Mouse (Mus musculus): ENCODE results near the gene Cd244a. TPM values are rescaled to one million over a fixed set of nuclear protein-coding genes. Genes with fewer than 3 reads are reported as not detected.

Gene Cd244a
- polyA plus RNA-seq, 1 experiment = not detected

DNA sequence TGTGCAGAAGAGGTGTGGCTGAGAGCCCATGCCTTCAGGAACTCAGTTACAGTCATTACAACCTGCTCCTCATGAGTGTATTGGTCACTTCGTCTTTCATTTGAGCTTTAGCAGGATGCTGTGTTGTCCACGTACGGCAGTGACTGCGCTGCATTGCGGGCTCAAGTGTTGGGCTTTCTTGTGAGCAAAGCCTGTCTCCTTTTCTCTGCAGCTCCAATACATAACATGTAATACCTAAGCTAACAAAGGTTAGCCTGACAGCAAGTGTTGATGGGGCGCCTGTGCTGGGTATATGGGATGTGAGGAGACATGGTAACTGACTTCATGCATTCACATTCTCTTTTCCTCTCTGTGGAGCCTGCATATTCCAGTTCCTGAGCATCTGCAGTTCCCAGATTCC lies 61.1 kb downstream of the Cd244a start:
- TF ChIP-seq GATA1 (IDR thresholded peaks at IDR 0.05; ENCODE audit: low read length) = no peak

DNA sequence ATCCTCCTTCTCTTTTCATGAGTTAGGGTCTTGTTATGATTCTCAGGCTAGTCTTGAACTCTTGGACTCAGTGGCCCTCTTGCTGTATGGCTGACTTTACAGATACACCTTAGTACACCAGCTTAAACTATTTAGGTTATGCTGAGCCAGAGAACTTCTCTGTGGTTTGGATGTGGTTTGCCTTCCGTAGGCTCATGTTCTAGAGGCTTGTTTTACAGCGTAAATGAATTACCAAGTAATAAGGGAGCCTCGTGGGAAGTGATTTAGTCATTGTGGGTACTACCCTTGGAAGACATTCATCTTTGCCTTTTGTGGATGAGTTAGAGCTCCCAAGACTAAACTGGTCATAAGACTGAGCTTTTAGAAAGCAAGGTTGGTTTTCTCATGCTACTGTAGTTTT lies 68.8 kb downstream of the Cd244a start:
- no peak for TF ChIP-seq GATA1 (IDR thresholded peaks at IDR 0.05; ENCODE audit: low read length)

- no peak for TF ChIP-seq GATA1 (IDR thresholded peaks at IDR 0.05; ENCODE audit: low read length)
These were observed 70.2 kb downstream of the Cd244a start for GRCm38 (mm10) chr1:171629168-171629567.

DNA sequence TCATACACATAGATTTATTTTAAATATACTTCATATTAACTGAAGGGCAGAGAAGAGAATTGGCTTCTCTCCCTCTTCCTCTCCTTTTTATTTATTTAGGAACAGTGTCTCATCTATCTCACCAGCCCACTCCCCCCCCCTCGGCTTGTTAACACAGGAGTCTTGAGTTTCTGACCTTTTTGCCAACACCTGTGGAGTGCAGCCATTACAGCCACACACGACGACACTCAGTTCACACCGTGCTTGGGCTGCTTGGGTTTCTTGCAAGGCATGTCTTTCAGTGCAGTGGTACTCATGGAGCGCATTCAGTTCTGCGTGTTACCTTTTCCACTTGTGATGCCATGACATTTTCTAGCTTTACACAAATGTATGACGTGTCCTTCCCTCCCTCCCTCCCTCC lies 71.0 kb downstream of the Cd244a start:
- no peak for TF ChIP-seq GATA1 (IDR thresholded peaks at IDR 0.05; ENCODE audit: low read length)

GRCm38 (mm10) chr1:171630912-171631311 lies 71.9 kb downstream of the Cd244a start:
- no peak for TF ChIP-seq GATA1 (IDR thresholded peaks at IDR 0.05; ENCODE audit: low read length)

- no peak for TF ChIP-seq GATA1 (IDR thresholded peaks at IDR 0.05; ENCODE audit: low read length)
These were observed 72.5 kb downstream of the Cd244a start for GRCm38 (mm10) chr1:171631447-171631846.

DNA sequence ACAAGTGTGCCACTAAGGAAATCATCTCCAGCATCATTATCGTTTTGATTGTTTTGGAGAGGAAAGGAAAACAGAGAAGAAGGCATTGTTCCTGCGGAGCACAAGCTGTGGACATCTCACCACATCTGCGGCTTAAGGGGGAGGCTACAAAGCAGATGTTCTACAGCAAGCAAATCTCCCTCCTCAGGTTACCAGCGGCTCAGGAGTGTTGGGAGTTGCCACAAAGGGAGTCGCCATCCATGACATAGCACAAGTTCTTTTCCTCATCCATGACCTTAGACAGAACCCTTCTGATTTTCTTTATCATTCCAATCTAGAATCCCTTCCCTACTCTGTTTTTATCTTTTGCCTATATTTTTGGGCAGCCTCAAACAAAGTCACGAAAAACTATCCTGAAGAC lies 76.7 kb downstream of the Cd244a start:
- TF ChIP-seq GATA1 (IDR thresholded peaks at IDR 0.05; ENCODE audit: low read length) = no peak

GRCm38 (mm10) chr1:171637101-171637500 lies 78.1 kb downstream of the Cd244a start:
- TF ChIP-seq GATA1 (IDR thresholded peaks at IDR 0.05; ENCODE audit: low read length) = no peak

DNA sequence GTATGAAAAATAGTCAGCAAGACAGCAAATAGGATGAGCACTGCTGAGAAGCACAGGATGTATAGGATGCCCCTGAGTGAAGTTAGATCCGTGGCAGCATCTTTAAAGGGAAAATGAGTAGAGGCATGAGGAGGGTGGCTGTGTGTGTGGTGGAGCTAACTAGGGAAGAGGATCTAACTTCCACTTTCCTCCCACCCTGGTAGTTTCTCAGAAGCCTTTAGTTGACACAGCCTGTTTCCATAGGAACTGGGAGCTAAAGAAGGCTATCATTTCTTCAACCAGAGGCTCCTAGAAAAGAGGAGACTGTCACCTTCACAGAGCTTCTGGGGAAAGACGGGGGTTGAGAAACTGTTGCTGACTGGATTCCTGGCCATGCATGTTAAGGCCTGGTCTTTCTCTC lies 79.7 kb downstream of the Cd244a start:
- no peak for TF ChIP-seq GATA1 (IDR thresholded peaks at IDR 0.05; ENCODE audit: low read length)

DNA sequence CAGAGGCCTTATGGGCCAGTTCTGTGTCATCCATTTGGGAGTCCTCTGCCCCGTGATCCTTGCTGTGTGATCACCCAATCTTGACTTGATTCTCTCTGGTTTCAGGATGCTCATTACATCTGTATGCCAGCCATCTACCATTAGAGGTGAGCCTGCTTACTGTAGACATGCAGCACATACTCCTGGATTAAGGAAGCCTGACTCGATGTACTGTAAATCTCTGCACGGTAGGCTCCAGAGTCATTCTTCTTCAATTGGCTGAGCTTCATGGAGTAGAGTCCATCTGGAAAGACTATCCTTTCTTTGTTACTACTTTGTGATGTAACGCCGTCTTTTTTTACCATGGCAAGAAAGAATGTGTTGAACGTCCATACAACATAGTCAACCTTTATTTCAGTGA lies 81.8 kb downstream of the Cd244a start:
- TF ChIP-seq GATA1 (IDR thresholded peaks at IDR 0.05; ENCODE audit: low read length) = no peak

DNA sequence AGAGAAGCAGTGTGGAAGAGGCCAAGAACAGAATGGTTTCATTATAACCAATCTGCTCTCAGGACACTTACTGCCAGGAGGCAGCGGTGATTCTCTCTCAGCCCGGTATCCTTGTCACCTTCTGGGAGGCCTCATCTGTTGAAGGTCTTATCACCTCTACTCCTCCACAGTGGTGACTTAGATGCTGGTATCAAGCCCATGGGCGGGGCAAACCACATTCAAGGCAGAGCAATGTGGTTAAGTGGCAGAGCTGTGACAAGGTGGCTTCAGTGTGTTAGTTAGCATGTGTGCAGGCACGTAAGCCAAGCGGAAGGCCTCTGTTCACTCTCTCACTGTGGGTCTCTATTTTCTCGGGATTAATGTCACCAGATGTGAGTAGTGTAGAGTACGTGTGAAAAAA lies 84.6 kb downstream of the Cd244a start:
- TF ChIP-seq GATA1 (IDR thresholded peaks at IDR 0.05; ENCODE audit: low read length) = peak; percentile 67

DNA sequence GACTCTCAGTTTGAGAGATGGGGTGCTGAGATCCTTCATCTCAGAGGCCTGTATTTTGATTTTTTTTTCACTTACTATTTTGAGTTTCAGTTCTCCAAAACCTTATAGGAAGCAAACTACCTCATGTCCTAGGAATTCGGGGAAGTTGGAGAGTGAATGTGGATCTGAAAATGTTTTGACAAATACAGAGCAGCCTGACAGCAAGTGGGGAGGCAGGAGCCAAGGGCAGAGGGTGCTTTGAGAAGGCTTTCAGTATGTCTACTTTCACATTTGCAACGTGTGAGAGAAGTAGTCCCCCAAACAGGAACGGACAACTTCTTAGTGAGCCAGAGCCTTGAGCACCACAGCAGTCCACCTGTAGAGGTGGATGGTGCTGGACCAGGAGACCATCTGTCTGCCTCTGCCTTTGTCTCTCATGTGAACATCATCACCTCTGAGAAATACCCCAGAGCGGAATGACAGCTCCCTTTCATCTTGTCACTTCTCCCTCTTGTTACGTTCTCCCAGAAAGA lies 87.5 kb downstream of the Cd244a start:
- TF ChIP-seq GATA1 (IDR thresholded peaks at IDR 0.05; ENCODE audit: low read length) = no peak

GRCm38 (mm10) chr1:171647716-171648115 lies 88.7 kb downstream of the Cd244a start:
- TF ChIP-seq GATA1 (IDR thresholded peaks at IDR 0.05; ENCODE audit: low read length) = no peak

DNA sequence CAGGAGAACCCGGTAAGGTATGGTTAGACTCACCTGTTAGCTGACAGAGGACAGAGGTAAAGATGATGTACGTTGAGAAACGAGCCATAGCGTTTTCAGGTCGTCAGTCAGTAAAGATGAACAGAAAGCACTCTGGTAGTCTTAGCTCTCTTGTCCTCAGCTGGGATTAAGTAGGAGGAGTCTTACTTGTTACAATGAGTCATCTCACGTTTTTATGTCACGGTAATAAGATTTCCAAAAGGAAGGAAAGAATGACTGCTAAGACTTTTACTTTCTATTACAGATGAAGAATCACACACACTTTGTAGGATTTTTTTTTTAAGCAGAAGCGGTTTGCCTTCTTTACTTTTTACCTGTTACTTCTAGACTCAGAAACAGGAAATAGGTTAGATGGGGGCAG lies 89.8 kb downstream of the Cd244a start:
- no peak for TF ChIP-seq GATA1 (IDR thresholded peaks at IDR 0.05; ENCODE audit: low read length)

DNA sequence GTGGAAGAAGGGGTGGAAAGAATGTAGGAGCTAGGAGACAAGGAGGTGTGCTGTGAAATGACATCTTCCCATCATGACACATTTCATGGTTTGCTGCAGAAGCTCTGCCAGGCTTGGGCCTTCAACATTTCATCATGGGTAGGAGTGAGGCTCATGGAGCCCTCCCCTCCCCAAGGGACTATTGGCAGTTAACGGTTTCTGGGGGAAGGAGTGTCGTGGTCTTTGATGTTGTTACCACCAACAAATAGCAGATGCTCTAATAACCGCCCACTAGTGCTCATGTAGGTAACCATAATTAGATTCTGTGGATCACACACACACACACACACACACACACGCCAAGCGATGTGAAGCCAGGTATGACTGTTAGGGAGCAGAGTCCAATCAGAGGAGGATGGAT lies 93.7 kb downstream of the Cd244a start, which contains the start of gene Slamf7:
TSS of gene Slamf7 (minus strand) at position 302 of the 400 bp plus-strand sequence.
- no peak for TF ChIP-seq GATA1 (IDR thresholded peaks at IDR 0.05; ENCODE audit: low read length)

DNA sequence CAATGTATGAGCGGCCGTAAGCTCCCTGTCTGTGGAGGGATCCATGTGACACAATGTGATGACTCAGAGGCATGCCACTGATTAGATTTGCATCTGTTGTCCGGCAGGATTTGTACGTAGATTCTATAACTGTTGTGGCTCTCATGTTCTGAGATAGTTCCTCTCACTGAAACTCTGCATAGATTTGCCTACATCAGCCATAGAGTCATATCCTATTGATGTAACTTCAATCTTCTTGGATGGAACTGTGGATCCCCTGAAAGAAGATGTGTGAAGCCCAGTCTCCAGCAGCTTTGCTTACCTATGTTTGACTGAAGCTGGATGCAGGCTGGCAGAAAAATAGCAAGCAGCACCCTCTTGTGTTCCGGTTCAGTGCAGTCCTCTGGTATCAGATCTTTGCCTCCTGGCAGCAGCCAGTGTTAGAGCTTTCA lies 99.6 kb downstream of the Cd244a start:
- TF ChIP-seq GATA1 (IDR thresholded peaks at IDR 0.05; ENCODE audit: low read length) = no peak

Other genes with a start within 250 kb of the Cd244a start
- gene Dedd, start 230.0 kb upstream of the Cd244a start, polyA plus RNA-seq (2012) = 25.2 and 28.3 TPM in 2 replicates
- gene Nit1, start 213.5 kb upstream of the Cd244a start, polyA plus RNA-seq (2012) = 14.2 and 16.9 TPM in 2 replicates
- gene Pfdn2, start 213.5 kb upstream of the Cd244a start, polyA plus RNA-seq (2012) = 19.0 and 19.9 TPM in 2 replicates
- gene Klhdc9, start 198.4 kb upstream of the Cd244a start, polyA plus RNA-seq (2012) = 0.48 and 0.63 TPM in 2 replicates
- not detected in 2 replicates for gene Nectin4, start 189.1 kb upstream of the Cd244a start, polyA plus RNA-seq (2012)
- 0.95 and 1.1 TPM in 2 replicates for gene Arhgap30, start 170.2 kb upstream of the Cd244a start, polyA plus RNA-seq (2012)
- gene Usf1, start 147.9 kb upstream of the Cd244a start, polyA plus RNA-seq (2012) = 35.2 and 37.5 TPM in 2 replicates
- gene Tstd1, start 140.3 kb upstream of the Cd244a start, polyA plus RNA-seq (2012) = 0.22 TPM in 1 of 2 replicates, not detected in the other
- not detected in 2 replicates for gene F11r, start 121.7 kb upstream of the Cd244a start, polyA plus RNA-seq (2012)
- gene Alyref2, start 55.7 kb upstream of the Cd244a start, polyA plus RNA-seq (2012) = 12.2 and 15.6 TPM in 2 replicates
- not detected in 2 replicates for gene Itln1, start 23.9 kb upstream of the Cd244a start, polyA plus RNA-seq (2012)
- not detected in 2 replicates for gene Ly9, start 48.2 kb downstream of the Cd244a start, polyA plus RNA-seq (2012)
- gene Slamf7, start 93.8 kb downstream of the Cd244a start, polyA plus RNA-seq (2012) = not detected in 2 replicates
- gene Cd48, start 122.8 kb downstream of the Cd244a start, polyA plus RNA-seq (2012) = not detected in 2 replicates
- not detected in 2 replicates for gene Slamf1, start 207.9 kb downstream of the Cd244a start, polyA plus RNA-seq (2012)

Measured in G1E-ER4 (cell line).